Mouse (Mus musculus): ENCODE measurements at regions not wholly inside any gene's neighbourhood (a gene's known extent, or its start where the extent isn't known, plus 50 kb on each side); places are given as distances from the start of the nearest gene placed in this dataset.

- Histone ChIP-seq H3K36me3 (no peaks in the 10 kb centered on the region), H3K9me3 (no peaks in the 10 kb centered on the region), H3K4me2 (no peak overlapping the region), H3K27me3 (no peaks in the 10 kb centered on the region), H3K27ac (replicated peaks) (no peak overlapping the region), H3K9ac (no peak overlapping the region), H3K4me1 (replicated peaks) (peaks cover 7% of the 10 kb centered on the region), H3K4me3 (no peak overlapping the region)
- 86% methylated on average over 6 of the region's 6 CpGs for WGBS
- ATAC-seq (ENCODE audit: low FRiP score, low read depth): no peak
Observed at GRCm38 (mm10) chr3:54993761-54994160, 61.5 kb downstream of the Ccna1 start.

GRCm38 (mm10) chr3:54990073-54990472, 65.2 kb downstream of the Ccna1 start:
- Histone ChIP-seq H3K27me3 (no peaks in the 10 kb centered on the region), H3K9ac (no peak overlapping the region), H3K36me3 (no peaks in the 10 kb centered on the region), H3K4me2 (no peak overlapping the region), H3K4me1 (replicated peaks) (peaks cover 7% of the 10 kb centered on the region), H3K4me3 (no peak overlapping the region), H3K27ac (replicated peaks) (no peak overlapping the region), H3K9me3 (no peaks in the 10 kb centered on the region)
- WGBS: 11% methylated on average over 5 of the region's 5 CpGs
- ATAC-seq (ENCODE audit: low FRiP score, low read depth): no peak

GRCm38 (mm10) chr3:54989358-54989757, 65.9 kb downstream of the Ccna1 start:
- Histone ChIP-seq H3K4me3 (no peak overlapping the region), H3K27me3 (no peaks in the 10 kb centered on the region), H3K9me3 (no peaks in the 10 kb centered on the region), H3K27ac (replicated peaks) (no peak overlapping the region), H3K4me1 (replicated peaks) (peaks cover 7% of the 10 kb centered on the region), H3K36me3 (no peaks in the 10 kb centered on the region), H3K9ac (no peak overlapping the region), H3K4me2 (no peak overlapping the region)
- peak; percentile 82 for ATAC-seq (ENCODE audit: low FRiP score, low read depth)
- 40% methylated on average over 8 of the region's 8 CpGs for WGBS

- no peaks in the 10 kb centered on the region for H3K27me3 ChIP-seq
- 41% methylated on average over 2 of the region's 2 CpGs for WGBS
- no peak overlapping the region for H3K9ac ChIP-seq
- ATAC-seq (ENCODE audit: low FRiP score, low read depth): no peak
- no peaks in the 10 kb centered on the region for H3K4me1 ChIP-seq (replicated peaks)
- no peaks in the 10 kb centered on the region for H3K9me3 ChIP-seq
- no peak overlapping the region for H3K4me3 ChIP-seq
- no peaks in the 10 kb centered on the region for H3K36me3 ChIP-seq
- H3K27ac ChIP-seq (replicated peaks): no peak overlapping the region
- no peak overlapping the region for H3K4me2 ChIP-seq
Observed at GRCm38 (mm10) chr3:54981488-54981887, 65.8 kb upstream of the Sertm1 start.

- Histone ChIP-seq H3K9ac (no peak overlapping the region), H3K4me3 (no peak overlapping the region), H3K4me2 (no peak overlapping the region), H3K36me3 (no peaks in the 10 kb centered on the region), H3K9me3 (no peaks in the 10 kb centered on the region), H3K4me1 (replicated peaks) (no peaks in the 10 kb centered on the region), H3K27ac (replicated peaks) (no peak overlapping the region), H3K27me3 (no peaks in the 10 kb centered on the region)
- 51% methylated on average over 2 of the region's 2 CpGs for WGBS
- peak; percentile 89 for ATAC-seq (ENCODE audit: low FRiP score, low read depth)
Observed at GRCm38 (mm10) chr3:54980312-54980711, 64.6 kb upstream of the Sertm1 start.

GRCm38 (mm10) chr3:54965512-54965911, 49.8 kb upstream of the Sertm1 start:
- Histone ChIP-seq H3K4me1 (replicated peaks) (peaks cover 5% of the 10 kb centered on the region; the same call in 1 of the 2 replicates), H3K27me3 (no peaks in the 10 kb centered on the region), H3K36me3 (no peaks in the 10 kb centered on the region), H3K4me2 (no peak overlapping the region), H3K9me3 (no peaks in the 10 kb centered on the region), H3K4me3 (no peak overlapping the region), H3K9ac (no peak overlapping the region), H3K27ac (replicated peaks) (peak overlapping the region; percentile 7; the same call in 1 of the 2 replicates)
- no peak for ATAC-seq (ENCODE audit: low FRiP score, low read depth)
- 30% methylated on average over 6 of the region's 6 CpGs for WGBS

Measured in hindbrain, embryonic 15.5 days (tissue).